Mouse (Mus musculus) cerebellum, adult 2 months (tissue): Measurements from ENCODE around the gene Nkap. TPM values are rescaled to one million over a fixed set of nuclear protein-coding genes. Genes with fewer than 3 reads are reported as not detected.
A peak's percentile ranks its signal among the peaks of the same experiment; 100 is the strongest.
"Not testable (repeated sequence)": the region's sequence is repeated elsewhere in the genome, so short reads cannot be mapped to it uniquely, and the experiment has no call there.

Experiments
- DNase-seq, 2 experiments: peaks; one replicate each; pipeline ENCODE4 v3.0.0; 2021
- H3K27ac ChIP-seq: fragments of 200-500 bp; 2 replicates; pipeline ENCODE4 v1.5.1; 2012; ENCODE audit warnings: low read length, control low read depth, inconsistent platforms; ENCODE audit not compliant: insufficient read depth
- H3K27me3 ChIP-seq: fragments of 200-500 bp; 2 replicates; pipeline ENCODE4 v1.6.1; 2012; ENCODE audit warnings: inconsistent platforms, mild to moderate bottlenecking, low read length, moderate library complexity; ENCODE audit not compliant: control insufficient read depth, insufficient read depth
- H3K4me1 ChIP-seq: fragments of 200-500 bp; 2 replicates; pipeline ENCODE4 v1.6.1; 2011; ENCODE audit warnings: low read length; ENCODE audit not compliant: control insufficient read depth, insufficient read depth
- H3K4me3 ChIP-seq: fragments of 200-500 bp; replicated peaks from 2 replicates; pipeline ENCODE3; 2011; ENCODE audit warnings: mild to moderate bottlenecking, low read depth, low read length, control low read depth; ENCODE audit not compliant: insufficient read depth
- CTCF ChIP-seq: fragments of 200-500 bp; IDR thresholded peaks from 2 replicates; pipeline ENCODE4 v1.5.1; 2011; ENCODE audit warnings: low read depth, mild to moderate bottlenecking, control low read depth, low read length, moderate library complexity, borderline replicate concordance; ENCODE audit not compliant: insufficient read depth
- POLR2A ChIP-seq: fragments of 200-500 bp; IDR thresholded peaks from 2 replicates; pipeline ENCODE4 v1.6.1; 2011; ENCODE audit warnings: low read length, control low read depth, borderline replicate concordance; ENCODE audit not compliant: insufficient read depth
- WGBS: fragments of 180-500 bp; shearing (Covaris S2); methylation state at CpG from one replicate; pipeline ENCODE4 v1.1.7; 2018; 5-methylcytosine and 5-hydroxymethylcytosine counted together
- polyA plus RNA-seq: library from polyadenylated mRNA; depleted of rRNA; stranded (reverse); fragments of >200 nt; gene quantifications from 2 replicates; pipeline ENCODE4 v1.2.3, GENCODE M21; 2012; rRNA removed

Nkap gene
- polyA plus RNA-seq, 1 experiment, result 6.1 TPM

GRCm38 (mm10) chrX:37167085-37167484, 40.5 kb downstream of the Nkap start:
- Histone ChIP-seq H3K4me1 (no peaks in the 10 kb centered on the region), H3K27ac (no peak overlapping the region), H3K27me3 (no peaks in the 10 kb centered on the region), H3K4me3 (no peak overlapping the region)
- TF ChIP-seq CTCF (peak; percentile 40; the same call in 1 of the 2 replicates), POLR2A (no peak)
- peak in 1 of 2 experiments; percentile 17 for DNase-seq
- WGBS, result 12% methylated on average over 3 of the region's 3 CpGs

GRCm38 (mm10) chrX:37168742-37169141, 42.1 kb downstream of the Nkap start, which contains the start of gene Akap14:
Gene Akap14 (minus strand): TSS chrX:37168842.
- TF ChIP-seq POLR2A (no peak), CTCF (no peak)
- H3K27me3 ChIP-seq, result no peaks in the 10 kb centered on the region
- WGBS, result 21% methylated on average over 5 of the region's 5 CpGs
- H3K4me3 ChIP-seq, result no peak within 1 kb of the TSS
- no peak within 1 kb of the TSS for H3K27ac ChIP-seq
- no peaks in the 10 kb centered on the region for H3K4me1 ChIP-seq
- no peak for DNase-seq

- 14% methylated on average over 5 of the region's 8 CpGs for WGBS
- H3K27ac ChIP-seq, H3K27me3 ChIP-seq, H3K4me1 ChIP-seq: not testable (repeated sequence)
- H3K4me3 ChIP-seq, result peak overlapping the region; percentile 40
- peak in 1 of 2 experiments; percentile 21 for DNase-seq
These were observed 57.8 kb downstream of the Nkap start for GRCm38 (mm10) chrX:37184401-37184800.

- 3% methylated on average over 20 of the region's 20 CpGs for WGBS
- H3K27me3 ChIP-seq, result no peaks in the 10 kb centered on the region
- no peaks in the 10 kb centered on the region for H3K4me1 ChIP-seq
- no peak for TF ChIP-seq POLR2A
- no peak for TF ChIP-seq CTCF
- no peak for DNase-seq
- peak overlapping the region; percentile 92 for H3K4me3 ChIP-seq
- H3K27ac ChIP-seq, result no peak overlapping the region
These were observed 64.1 kb downstream of the Nkap start for GRCm38 (mm10) chrX:37190755-37191104.

GRCm38 (mm10) chrX:37191105-37191743, 64.6 kb downstream of the Nkap start, which contains the start of the genes Ndufa1 and Rnf113a1:
Gene Ndufa1 (minus strand): TSS chrX:37191163.
Gene Rnf113a1 (plus strand): TSS chrX:37191245.
- H3K4me3 ChIP-seq, result peak within 1 kb of the TSS; percentile 92
- DNase-seq, result peak; percentile 89 to 90
- 6% methylated on average over 63 of the region's 63 CpGs for WGBS

GRCm38 (mm10) chrX:37191744-37192379, 65.3 kb downstream of the Nkap start:
- no peak for TF ChIP-seq POLR2A
- no peak for TF ChIP-seq CTCF
- 10% methylated on average over 28 of the region's 28 CpGs for whole genome bisulfite sequencing

More at GRCm38 (mm10) chrX:37191105-37191743, 64.6 kb downstream of the Nkap start, which contains the start of the genes Ndufa1 and Rnf113a1:
- Histone ChIP-seq H3K4me1 (no peaks in the 10 kb centered on the region), H3K27me3 (no peaks in the 10 kb centered on the region), H3K27ac (peak within 1 kb of the TSS; percentile 44)
- peak; percentile 47; the same call in 1 of the 2 replicates for TF ChIP-seq POLR2A
- TF ChIP-seq CTCF, result no peak

GRCm38 (mm10) chrX:37198676-37199075, 72.1 kb downstream of the Nkap start:
- DNase-seq, result no peak
- Histone ChIP-seq H3K27ac (no peak overlapping the region), H3K4me3 (no peak overlapping the region), H3K27me3 (no peaks in the 10 kb centered on the region), H3K4me1 (no peaks in the 10 kb centered on the region)
- 62% methylated on average over 8 of the region's 8 CpGs for WGBS
- TF ChIP-seq CTCF (no peak), POLR2A (no peak)

More at GRCm38 (mm10) chrX:37191744-37192379, 65.3 kb downstream of the Nkap start:
- DNase-seq, result peak in 1 of 2 experiments; percentile 20
- H3K27me3 ChIP-seq, result no peaks in the 10 kb centered on the region
- no peaks in the 10 kb centered on the region for H3K4me1 ChIP-seq
- H3K4me3 ChIP-seq, result peak overlapping the region; percentile 92
- 0 out of 2 replicates have a peak overlapping the region, but pooled peaks have one; percentile 44 for H3K27ac ChIP-seq

Other genes starting within 250 kb of the Nkap start
- 21.4 and 24.3 TPM in 2 replicates for gene Nkrf, start 223.9 kb upstream of the Nkap start, polyA plus RNA-seq
- gene Sept6, start 135.0 kb upstream of the Nkap start, polyA plus RNA-seq, result 58.9 and 59.5 TPM in 2 replicates
- not detected in 2 replicates for gene Sowahd, start 78.0 kb upstream of the Nkap start, polyA plus RNA-seq
- gene Rpl39, start 41.4 kb upstream of the Nkap start, polyA plus RNA-seq, result 240 and 243 TPM in 2 replicates
- 38.1 and 40.1 TPM in 2 replicates for gene Upf3b, start 16.5 kb upstream of the Nkap start, polyA plus RNA-seq
- 0.05 and 0.22 TPM in 2 replicates for gene Akap14, start 42.0 kb downstream of the Nkap start, polyA plus RNA-seq
- 567 TPM in 2 replicates for gene Ndufa1, start 64.4 kb downstream of the Nkap start, polyA plus RNA-seq
- 8.3 and 9.5 TPM in 2 replicates for gene Rnf113a1, start 64.5 kb downstream of the Nkap start, polyA plus RNA-seq
- gene Gm9, start 84.2 kb downstream of the Nkap start, polyA plus RNA-seq, result not detected in 2 replicates
- gene Rhox1, start 95.5 kb downstream of the Nkap start, polyA plus RNA-seq, result not detected in 2 replicates
- not detected in 2 replicates for gene Rhox2a, start 118.2 kb downstream of the Nkap start, polyA plus RNA-seq
- gene Rhox3a, start 123.1 kb downstream of the Nkap start, polyA plus RNA-seq, result not detected in 2 replicates
- gene Rhox4a, start 138.5 kb downstream of the Nkap start, polyA plus RNA-seq, result not detected in 2 replicates